Mouse (Mus musculus) limb, embryonic 12.5 days (tissue): ENCODE measurements at regions not wholly inside any gene's neighbourhood (a gene's known extent, or its start where the extent isn't known, plus 50 kb on each side); places are given as distances from the start of the nearest gene placed in this dataset.

Experiments used
- ATAC-seq: fragments of 200-750 bp; cut with Nextera tagmentation; 2 replicates; pipeline ENCODE4 v1.8.0; 2017; ENCODE audit warnings: low read depth, moderate TSS enrichment; ENCODE audit not compliant: insufficient number of reproducible peaks, insufficient read depth, low FRiP score, low TSS enrichment
- H3K27ac ChIP-seq: fragments of 300-500 bp; sonication (generic); 2 replicates; pipeline ENCODE4 v1.5.1; 2016; ENCODE audit warnings: mild to moderate bottlenecking, moderate library complexity
- H3K27me3 ChIP-seq: fragments of 300-500 bp; sonication (generic); 2 replicates; pipeline ENCODE4 v1.6.1; 2016; ENCODE audit warnings: mild to moderate bottlenecking, moderate library complexity
- H3K36me3 ChIP-seq: fragments of 300-500 bp; sonication (generic); 2 replicates; pipeline ENCODE4 v1.6.1; 2016; ENCODE audit warnings: mild to moderate bottlenecking, moderate library complexity
- H3K4me1 ChIP-seq: fragments of 300-500 bp; sonication (generic); replicated peaks from 2 replicates; pipeline ENCODE4 v1.6.1; 2016
- H3K4me2 ChIP-seq: fragments of 300-500 bp; sonication (generic); 2 replicates; pipeline ENCODE4 v1.6.1; 2016; ENCODE audit warnings: mild to moderate bottlenecking, moderate library complexity
- H3K4me3 ChIP-seq: fragments of 300-500 bp; sonication (generic); replicated peaks from 2 replicates; pipeline ENCODE4 v1.5.1; 2016; ENCODE audit warnings: mild to moderate bottlenecking
- H3K9ac ChIP-seq: fragments of 300-500 bp; sonication (generic); replicated peaks from 2 replicates; pipeline ENCODE4 v1.6.1; 2016; ENCODE audit warnings: mild to moderate bottlenecking, moderate library complexity
- H3K9me3 ChIP-seq: fragments of 300-500 bp; sonication (generic); 2 replicates; pipeline ENCODE4 v1.6.1; 2016; ENCODE audit warnings: mild to moderate bottlenecking, moderate library complexity
- WGBS: fragments of 180-500 bp; shearing (Covaris S2); methylation state at CpG from one replicate; pipeline ENCODE4 v1.1.7; 2016; 5-methylcytosine and 5-hydroxymethylcytosine counted together

DNA sequence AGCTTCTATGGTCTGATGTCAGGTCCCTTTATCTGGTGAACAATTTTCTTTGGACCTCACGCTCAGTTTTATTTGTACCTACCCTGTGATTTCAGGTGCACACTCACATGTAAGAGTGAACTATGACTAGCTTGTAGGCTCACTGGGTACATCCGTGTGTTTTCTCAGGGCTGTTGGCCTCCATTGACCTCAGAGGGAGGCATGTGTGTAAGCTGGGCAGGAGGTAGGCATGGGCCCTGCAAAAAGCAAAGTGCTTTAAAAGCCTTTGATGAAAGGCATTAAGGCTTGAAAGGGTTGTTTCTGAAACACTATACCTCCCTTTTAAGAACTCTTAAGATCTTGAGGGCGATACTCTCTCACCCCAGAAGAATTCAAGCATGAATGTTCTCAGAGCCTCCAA, 112.9 kb upstream of the Gdnf start:
- H3K9me3 ChIP-seq, result no peaks in the 10 kb centered on the region
- peaks cover 5% of the 10 kb centered on the region for H3K4me1 ChIP-seq
- no peak overlapping the region for H3K4me2 ChIP-seq
- no peak for ATAC-seq
- H3K9ac ChIP-seq, result no peak overlapping the region
- H3K27ac ChIP-seq, result no peak overlapping the region
- 35% methylated on average over 3 of the region's 3 CpGs for WGBS
- H3K4me3 ChIP-seq, result no peak overlapping the region
- H3K27me3 ChIP-seq, result no peaks in the 10 kb centered on the region
- H3K36me3 ChIP-seq, result no peaks in the 10 kb centered on the region

DNA sequence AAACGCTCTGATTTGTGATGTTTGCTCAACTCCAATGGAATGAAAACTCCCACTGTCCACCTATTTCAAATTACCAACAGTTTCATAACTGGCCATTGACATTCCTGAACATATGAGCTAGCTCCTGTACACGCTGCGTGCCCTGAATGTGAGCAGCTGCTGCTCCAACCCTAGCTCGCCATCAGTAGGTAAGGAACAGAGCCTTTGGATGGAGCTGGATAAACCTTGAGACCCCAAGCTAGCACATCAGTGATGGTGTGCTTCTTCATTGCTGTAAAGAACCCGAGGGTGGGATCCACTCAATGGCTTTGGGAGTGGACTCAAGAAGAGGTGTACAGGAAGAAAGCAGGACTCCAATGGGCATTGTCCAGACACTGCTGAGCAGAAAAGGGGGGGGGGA, 101.8 kb upstream of the Gdnf start:
- WGBS, result 91% methylated on average over 5 of the region's 5 CpGs
- H3K4me1 ChIP-seq, result peaks cover 4% of the 10 kb centered on the region; the same call in 1 of the 2 replicates
- ATAC-seq, result no peak
- H3K36me3 ChIP-seq, result no peaks in the 10 kb centered on the region
- no peak overlapping the region for H3K27ac ChIP-seq
- H3K4me3 ChIP-seq, result no peak overlapping the region
- H3K9me3 ChIP-seq, result no peaks in the 10 kb centered on the region
- H3K27me3 ChIP-seq, result no peaks in the 10 kb centered on the region
- no peak overlapping the region for H3K9ac ChIP-seq
- no peak overlapping the region for H3K4me2 ChIP-seq

DNA sequence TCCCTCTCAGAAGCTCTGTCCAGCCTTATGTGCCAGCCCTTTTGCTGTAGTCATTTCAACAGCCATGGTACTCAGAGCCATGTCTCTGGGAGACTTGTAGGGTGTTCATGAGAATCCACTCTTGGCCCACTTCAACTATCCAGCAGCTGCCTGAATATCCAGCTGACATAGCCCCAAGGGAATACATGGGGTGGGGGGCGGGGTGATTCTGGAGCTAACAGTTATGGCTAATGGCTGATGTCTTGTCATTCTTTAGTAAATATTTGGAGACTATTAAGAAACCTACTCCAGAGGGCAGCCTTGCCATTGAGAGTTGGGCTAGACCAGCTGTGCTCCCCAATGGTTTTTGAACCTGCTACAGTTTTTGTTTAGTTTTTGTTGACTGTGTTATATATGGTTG, 96.0 kb upstream of the Gdnf start:
- Histone ChIP-seq H3K4me2 (no peak overlapping the region), H3K4me1 (peaks cover 4% of the 10 kb centered on the region; the same call in 1 of the 2 replicates), H3K9ac (no peak overlapping the region), H3K36me3 (no peaks in the 10 kb centered on the region), H3K4me3 (no peak overlapping the region), H3K27ac (no peak overlapping the region), H3K9me3 (no peaks in the 10 kb centered on the region), H3K27me3 (no peaks in the 10 kb centered on the region)
- ATAC-seq, result no peak
- WGBS, result 64% methylated on average over 1 of the region's 1 CpGs

DNA sequence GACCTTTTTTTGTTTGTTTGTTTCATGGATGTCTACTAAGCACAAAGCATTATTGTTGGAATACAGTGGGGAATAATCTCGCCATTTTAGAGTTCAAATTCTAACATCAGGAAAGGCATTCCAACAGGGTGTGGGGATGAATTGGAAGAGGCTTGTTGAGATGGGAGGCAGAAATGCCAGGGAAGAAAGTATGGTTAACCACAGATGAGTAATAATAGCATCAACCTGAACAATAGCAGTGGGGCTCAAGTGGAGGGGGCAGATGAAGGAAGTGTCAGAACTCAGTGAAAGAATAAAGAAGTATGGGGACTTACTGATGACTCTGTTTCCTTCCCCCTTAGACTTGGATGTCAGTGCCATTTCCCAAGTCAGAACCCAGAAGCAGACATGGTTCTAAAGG, 94.5 kb upstream of the Gdnf start:
- no peak for ATAC-seq
- H3K4me3 ChIP-seq, result no peak overlapping the region
- WGBS, result 73% methylated on average over 1 of the region's 1 CpGs
- no peaks in the 10 kb centered on the region for H3K36me3 ChIP-seq
- H3K27ac ChIP-seq, result no peak overlapping the region
- H3K4me1 ChIP-seq, result peaks cover 4% of the 10 kb centered on the region; the same call in 1 of the 2 replicates
- H3K9ac ChIP-seq, result no peak overlapping the region
- H3K4me2 ChIP-seq, result no peak overlapping the region
- H3K9me3 ChIP-seq, result no peaks in the 10 kb centered on the region
- no peaks in the 10 kb centered on the region for H3K27me3 ChIP-seq

DNA sequence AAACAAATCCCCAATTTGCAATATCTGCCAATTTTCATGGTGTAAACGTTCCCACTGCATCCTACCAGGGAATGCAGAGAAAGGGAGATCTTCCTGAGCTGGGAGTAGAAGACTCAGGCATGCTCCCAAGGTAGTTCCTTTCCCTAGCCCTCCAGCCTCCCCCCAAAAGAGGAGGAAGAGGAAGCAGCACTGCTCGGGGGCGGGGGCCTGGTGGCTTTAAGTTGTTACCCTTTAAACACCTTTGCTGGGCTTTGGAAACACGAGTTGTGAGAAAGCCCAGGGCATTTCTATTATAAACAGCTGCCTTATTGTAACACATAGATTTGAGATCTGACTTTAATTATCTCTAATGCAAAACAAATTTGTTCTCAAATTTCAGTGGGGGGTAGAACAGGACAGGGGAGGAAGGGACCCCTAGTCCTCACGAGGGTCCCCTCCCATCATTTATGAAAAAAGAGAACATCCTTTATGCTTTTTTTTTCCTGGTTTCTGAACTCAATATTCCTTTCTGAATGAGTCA, 87.4 kb upstream of the Gdnf start:
- peaks cover 19% of the 10 kb centered on the region for H3K4me1 ChIP-seq
- no peaks in the 10 kb centered on the region for H3K36me3 ChIP-seq
- H3K27me3 ChIP-seq, result peaks cover 7% of the 10 kb centered on the region
- ATAC-seq, result peak; percentile 69; the same call in 1 of the 2 replicates
- no peak overlapping the region for H3K9ac ChIP-seq
- H3K4me2 ChIP-seq, result peak overlapping the region; percentile 16; the same call in 1 of the 2 replicates
- no peak overlapping the region for H3K4me3 ChIP-seq
- H3K9me3 ChIP-seq, result no peaks in the 10 kb centered on the region
- H3K27ac ChIP-seq, result peak overlapping the region; percentile 64; the same call in 1 of the 2 replicates
- WGBS, result 5% methylated on average over 5 of the region's 5 CpGs

DNA sequence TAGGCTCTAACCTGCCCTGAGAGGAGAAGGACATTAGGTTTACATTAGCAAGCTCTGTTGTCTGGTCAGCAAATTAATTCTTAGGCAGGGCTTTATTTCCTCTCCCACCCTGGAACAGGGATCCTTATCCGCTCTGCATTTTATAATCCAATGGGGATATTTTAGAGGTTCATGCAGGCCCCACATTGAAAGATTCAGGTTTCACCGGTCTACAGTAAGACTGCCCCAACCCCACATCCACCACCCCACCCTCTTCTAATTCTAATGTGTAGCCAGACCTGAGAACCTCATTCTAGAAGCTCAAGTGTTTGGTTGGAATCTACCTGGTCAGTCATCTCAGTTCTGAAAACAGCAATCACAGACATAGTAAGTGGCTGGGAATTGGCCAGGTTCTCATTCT, 86.9 kb upstream of the Gdnf start:
- no peak overlapping the region for H3K9ac ChIP-seq
- H3K36me3 ChIP-seq, result no peaks in the 10 kb centered on the region
- peaks cover 7% of the 10 kb centered on the region for H3K27me3 ChIP-seq
- H3K4me3 ChIP-seq, result no peak overlapping the region
- H3K4me2 ChIP-seq, result no peak overlapping the region; the same call in 1 of the 2 replicates
- no peaks in the 10 kb centered on the region for H3K9me3 ChIP-seq
- peak; percentile 65; the same call in 1 of the 2 replicates for ATAC-seq
- peaks cover 21% of the 10 kb centered on the region for H3K4me1 ChIP-seq
- 23% methylated on average over 2 of the region's 2 CpGs for WGBS
- no peak overlapping the region for H3K27ac ChIP-seq

DNA sequence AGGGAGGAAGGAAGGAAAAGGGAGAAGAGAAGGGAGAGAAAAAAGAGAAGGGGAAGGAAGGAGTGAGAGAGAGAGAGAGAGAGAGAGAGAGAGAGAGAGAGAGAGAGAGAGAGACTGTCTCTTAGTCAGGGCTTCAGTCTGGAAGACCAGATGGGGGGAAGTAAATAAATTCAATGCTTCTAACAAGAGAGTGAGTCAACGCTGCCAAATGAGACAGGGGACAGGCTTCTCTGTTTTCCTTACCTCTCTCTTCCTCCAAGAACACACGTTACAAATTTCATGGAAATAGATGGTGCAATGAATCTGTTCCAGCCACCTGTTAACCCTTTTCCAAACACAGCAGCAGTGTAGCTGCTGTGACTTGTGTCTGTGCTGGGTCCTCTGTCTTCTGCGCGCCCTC, 85.1 kb upstream of the Gdnf start:
- H3K9me3 ChIP-seq, result no peaks in the 10 kb centered on the region
- peaks cover 7% of the 10 kb centered on the region for H3K27me3 ChIP-seq
- peaks cover 24% of the 10 kb centered on the region for H3K4me1 ChIP-seq
- WGBS, result 47% methylated on average over 4 of the region's 4 CpGs
- no peaks in the 10 kb centered on the region for H3K36me3 ChIP-seq
- no peak overlapping the region for H3K27ac ChIP-seq
- no peak overlapping the region for H3K4me3 ChIP-seq
- no peak overlapping the region for H3K4me2 ChIP-seq
- ATAC-seq, result no peak
- no peak overlapping the region for H3K9ac ChIP-seq

DNA sequence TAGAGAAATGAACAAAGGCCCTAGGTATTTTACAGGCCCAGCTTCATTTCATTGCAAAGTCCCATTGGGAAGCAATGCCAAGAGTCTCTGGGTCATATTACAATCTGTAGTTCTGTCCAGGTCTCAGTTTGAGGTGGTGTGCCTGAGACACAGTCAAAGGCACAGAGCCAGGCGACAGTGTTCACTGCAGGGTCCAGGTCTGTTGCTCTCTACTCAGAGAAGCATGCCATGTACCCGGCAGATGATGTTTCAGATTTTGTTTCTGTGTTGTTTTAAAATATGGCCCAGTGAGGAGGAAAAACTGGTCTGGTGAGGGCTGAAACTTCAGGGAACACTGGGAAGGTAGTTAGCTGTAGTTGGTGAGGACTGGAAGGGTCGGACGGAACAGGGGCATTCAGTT, 63.1 kb upstream of the Gdnf start:
- Histone ChIP-seq H3K4me2 (no peak overlapping the region), H3K9ac (no peak overlapping the region), H3K4me1 (peaks cover 26% of the 10 kb centered on the region), H3K27me3 (peaks cover 5% of the 10 kb centered on the region; the same call in 1 of the 2 replicates), H3K4me3 (no peak overlapping the region), H3K36me3 (no peaks in the 10 kb centered on the region), H3K27ac (peak overlapping the region; percentile 23; the same call in 1 of the 2 replicates), H3K9me3 (no peaks in the 10 kb centered on the region)
- WGBS, result 65% methylated on average over 4 of the region's 4 CpGs
- peak; percentile 40; the same call in 1 of the 2 replicates for ATAC-seq

DNA sequence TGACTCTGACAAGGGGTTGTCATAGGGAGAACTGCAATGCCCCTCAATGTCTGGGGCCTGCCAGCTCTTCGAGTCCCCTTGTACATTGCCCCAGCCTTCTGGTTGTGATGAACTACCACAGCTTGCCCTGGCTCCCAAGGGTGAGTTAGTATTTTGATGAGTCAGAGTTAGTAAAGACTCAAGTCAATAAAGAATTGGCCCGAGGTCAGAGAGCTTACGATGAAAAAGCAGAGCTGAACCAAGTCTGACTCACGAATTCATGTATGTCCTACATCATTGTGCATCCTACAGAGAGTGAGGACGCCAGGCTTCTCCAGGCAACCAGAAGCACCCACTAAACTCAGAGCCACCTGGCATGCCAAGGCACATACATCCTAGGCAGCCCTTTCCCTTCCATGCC, 60.2 kb upstream of the Gdnf start:
- Histone ChIP-seq H3K9me3 (0 out of 2 replicates have a peak, but pooled peaks cover 5% of the 10 kb centered on the region), H3K4me3 (no peak overlapping the region), H3K9ac (no peak overlapping the region), H3K27ac (no peak overlapping the region), H3K4me2 (no peak overlapping the region), H3K36me3 (no peaks in the 10 kb centered on the region), H3K27me3 (peaks cover 5% of the 10 kb centered on the region; the same call in 1 of the 2 replicates), H3K4me1 (peaks cover 24% of the 10 kb centered on the region)
- no peak for ATAC-seq
- 90% methylated on average over 5 of the region's 5 CpGs for WGBS
